Mouse (Mus musculus): Measurements from ENCODE around the gene Gm10309. TPM values are rescaled to one million over a fixed set of nuclear protein-coding genes. Genes with fewer than 3 reads are reported as not detected.

The Gm10309 gene
- total and polyA plus RNA-seq, 2 experiments from 2014 or later = 0.30 TPM; not detected in 1

DNA sequence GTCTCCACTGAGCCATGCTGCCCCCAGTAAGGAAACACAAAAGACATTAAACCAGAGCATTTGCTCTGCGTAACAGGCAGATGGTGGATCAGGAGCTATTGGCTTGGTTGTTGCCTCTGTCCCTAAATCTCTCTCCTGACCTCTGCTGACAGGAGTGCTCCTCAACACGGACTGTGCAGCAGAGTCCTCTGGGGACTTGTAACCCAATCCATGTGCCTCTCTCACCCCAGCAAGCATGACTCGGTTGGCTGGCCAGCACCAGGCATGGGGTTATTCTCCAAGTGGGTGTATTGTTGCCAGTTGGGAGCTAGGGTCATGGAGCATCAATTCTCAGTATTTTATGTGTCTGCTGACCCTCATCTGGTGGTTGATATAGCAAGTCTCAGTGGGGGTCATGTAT, 41.7 kb downstream of the Gm10309 start:
- TF ChIP-seq CTCF (IDR thresholded peaks at IDR 0.05; ENCODE audit: low read depth) = no peak
- Histone ChIP-seq H3K9me3 (ENCODE audit: low read length) (no peaks in the 10 kb centered on the region), H3K4me2 (ENCODE audit: low read depth, low read length) (no peak overlapping the region), H3K36me3 (ENCODE audit: insufficient read depth, low read length) (no peaks in the 10 kb centered on the region), H3K4me1 (ENCODE audit: insufficient read depth, low read length) (peaks cover 16% of the 10 kb centered on the region; the same call in 1 of the 2 replicates), H3K27ac (no peak overlapping the region), H3K4me3 (ENCODE audit: low read length) (no peak overlapping the region), H3K9ac (replicated peaks; ENCODE audit: low read length) (no peak overlapping the region), H3K27me3 (ENCODE audit: insufficient read depth, low read length) (no peaks in the 10 kb centered on the region)
- DNase-seq (ENCODE audit: low spot score) = no peak
- 64% methylated on average over 3 of the region's 3 CpGs for WGBS
- ATAC-seq = no peak

DNA sequence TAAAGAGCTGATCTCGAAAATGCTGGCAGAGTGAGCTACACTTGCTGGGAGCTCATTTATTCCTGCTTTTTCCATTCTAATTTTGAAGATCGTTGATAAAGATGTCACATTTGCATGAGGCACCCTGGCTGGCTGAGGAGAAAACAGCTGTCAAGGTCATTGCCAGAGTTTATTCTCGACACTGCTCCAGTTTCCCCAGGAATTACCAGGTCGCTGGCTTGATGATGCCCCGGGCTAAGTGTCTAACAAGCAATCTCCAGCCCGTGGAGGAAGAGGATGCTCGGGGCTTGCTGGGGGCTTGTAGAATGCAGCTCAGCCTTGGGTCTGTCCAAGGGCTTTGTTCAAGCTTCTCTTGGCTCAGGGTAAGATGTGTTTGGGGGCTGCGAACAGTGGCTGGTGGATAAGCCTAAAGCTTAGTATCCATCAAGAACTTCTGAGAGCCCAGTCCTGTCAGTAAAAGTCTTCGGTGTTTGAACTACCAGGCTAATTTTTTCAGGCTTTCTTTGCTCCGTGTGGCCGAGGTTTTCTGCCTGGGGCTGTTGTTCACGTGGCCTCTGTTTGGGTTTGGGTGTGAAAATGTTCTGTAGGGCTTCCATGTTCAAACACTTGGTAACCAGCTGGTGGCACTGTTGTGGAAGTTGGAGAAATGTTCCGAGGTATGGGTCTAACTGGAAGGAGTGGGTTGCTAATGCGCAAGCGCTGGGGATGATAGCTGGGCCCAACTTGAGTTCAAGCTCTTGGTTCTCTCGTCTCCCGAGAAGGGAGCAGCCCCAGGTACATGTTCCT, 44.2 kb downstream of the Gm10309 start:
- ATAC-seq (no peak), DNase-seq (ENCODE audit: low spot score) (peak; percentile 66)
- Histone ChIP-seq H3K4me2 (ENCODE audit: low read depth, low read length) (peak overlapping the region; percentile 13; the same call in 1 of the 2 replicates), H3K27ac (no peak overlapping the region), H3K9me3 (ENCODE audit: low read length) (no peaks in the 10 kb centered on the region), H3K36me3 (ENCODE audit: insufficient read depth, low read length) (no peaks in the 10 kb centered on the region), H3K4me3 (ENCODE audit: low read length) (no peak overlapping the region), H3K4me1 (ENCODE audit: insufficient read depth, low read length) (peaks cover 11% of the 10 kb centered on the region; the same call in 1 of the 2 replicates), H3K27me3 (ENCODE audit: insufficient read depth, low read length) (no peaks in the 10 kb centered on the region), H3K9ac (replicated peaks; ENCODE audit: low read length) (no peak overlapping the region)
- TF ChIP-seq CTCF (IDR thresholded peaks at IDR 0.05; ENCODE audit: low read depth) = peak; percentile 48
- WGBS = 56% methylated on average over 17 of the region's 17 CpGs

DNA sequence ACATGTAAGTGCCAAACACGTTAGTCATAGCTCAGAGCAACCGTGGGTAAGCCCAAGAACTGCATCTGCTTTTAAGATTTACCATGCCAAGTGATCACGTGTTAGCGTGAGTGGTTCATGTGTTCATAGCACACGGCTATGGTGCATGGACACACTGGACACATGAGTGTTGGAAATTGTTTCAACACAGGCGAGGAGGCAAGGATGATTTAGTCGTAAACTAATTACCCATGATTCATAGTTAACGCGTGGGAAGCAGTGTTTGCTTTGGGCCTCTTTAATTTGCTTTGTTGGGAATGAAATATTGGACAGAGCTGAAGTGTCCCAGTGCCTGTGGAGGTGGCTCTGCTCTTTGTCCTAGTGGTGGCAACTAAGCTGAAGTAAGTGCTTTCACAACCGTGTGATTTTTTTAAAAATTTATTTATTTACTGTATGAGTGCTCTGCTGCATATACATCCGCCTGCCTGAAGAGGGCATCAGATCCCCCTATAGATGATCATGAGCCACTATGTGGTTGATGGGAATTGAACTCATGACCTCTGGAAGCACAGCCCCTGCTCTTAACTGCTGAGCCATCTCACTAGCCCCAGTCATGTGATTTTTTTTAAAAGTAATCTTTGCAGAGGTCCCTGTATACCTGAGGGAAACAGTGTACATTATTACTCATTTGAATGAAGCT, 46.6 kb downstream of the Gm10309 start:
- TF ChIP-seq CTCF (IDR thresholded peaks at IDR 0.05; ENCODE audit: low read depth) = peak; percentile 40
- Histone ChIP-seq H3K4me2 (ENCODE audit: low read depth, low read length) (no peak overlapping the region), H3K27me3 (ENCODE audit: insufficient read depth, low read length) (no peaks in the 10 kb centered on the region), H3K9me3 (ENCODE audit: low read length) (no peaks in the 10 kb centered on the region), H3K9ac (replicated peaks; ENCODE audit: low read length) (no peak overlapping the region), H3K36me3 (ENCODE audit: insufficient read depth, low read length) (no peaks in the 10 kb centered on the region), H3K4me1 (ENCODE audit: insufficient read depth, low read length) (0 out of 2 replicates have a peak, but pooled peaks cover 3% of the 10 kb centered on the region), H3K27ac (no peak overlapping the region), H3K4me3 (ENCODE audit: low read length) (no peak overlapping the region)
- ATAC-seq (0 out of 2 replicates have a peak, but pooled peaks have one; percentile 9), DNase-seq (ENCODE audit: low spot score) (no peak)
- 80% methylated on average over 11 of the region's 11 CpGs for WGBS

GRCm38 (mm10) chr17:86456512-86456911, 48.5 kb downstream of the Gm10309 start:
- Histone ChIP-seq H3K4me1 (ENCODE audit: insufficient read depth, low read length) (0 out of 2 replicates have a peak, but pooled peaks cover 3% of the 10 kb centered on the region), H3K36me3 (ENCODE audit: insufficient read depth, low read length) (no peaks in the 10 kb centered on the region), H3K4me3 (ENCODE audit: low read length) (no peak overlapping the region), H3K9me3 (ENCODE audit: low read length) (no peaks in the 10 kb centered on the region), H3K4me2 (ENCODE audit: low read depth, low read length) (no peak overlapping the region), H3K9ac (replicated peaks; ENCODE audit: low read length) (no peak overlapping the region), H3K27me3 (ENCODE audit: insufficient read depth, low read length) (no peaks in the 10 kb centered on the region), H3K27ac (no peak overlapping the region)
- 0 out of 2 replicates have a peak, but pooled peaks have one; percentile 47 for ATAC-seq
- TF ChIP-seq CTCF (IDR thresholded peaks at IDR 0.05; ENCODE audit: low read depth) = no peak
- 51% methylated on average over 6 of the region's 6 CpGs for WGBS
- peak; percentile 33 for DNase-seq (ENCODE audit: low spot score)

DNA sequence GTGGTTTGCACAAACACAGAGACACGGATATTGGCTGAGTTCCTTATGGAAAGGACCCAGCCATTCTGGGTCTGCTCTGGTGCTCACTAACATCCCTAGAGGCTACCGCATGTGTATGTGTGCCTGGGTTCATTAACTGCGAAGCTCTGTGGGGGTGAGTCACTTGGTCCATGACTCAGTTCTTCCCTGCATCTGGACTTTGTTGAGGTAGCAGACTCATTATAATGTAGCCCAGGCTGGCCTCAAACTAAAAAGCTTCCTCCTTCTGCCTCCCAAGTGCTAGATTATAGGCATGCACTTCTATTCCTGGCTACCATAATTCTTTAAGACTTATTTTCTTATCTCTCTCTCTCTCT, 50.7 kb downstream of the Gm10309 start:
- Histone ChIP-seq H3K4me1 (ENCODE audit: insufficient read depth, low read length) (no peaks in the 10 kb centered on the region), H3K36me3 (ENCODE audit: insufficient read depth, low read length) (no peaks in the 10 kb centered on the region), H3K27me3 (ENCODE audit: insufficient read depth, low read length) (no peaks in the 10 kb centered on the region), H3K4me2 (ENCODE audit: low read depth, low read length) (no peak overlapping the region), H3K9ac (replicated peaks; ENCODE audit: low read length) (no peak overlapping the region), H3K27ac (no peak overlapping the region), H3K4me3 (ENCODE audit: low read length) (no peak overlapping the region), H3K9me3 (ENCODE audit: low read length) (no peaks in the 10 kb centered on the region)
- TF ChIP-seq CTCF (IDR thresholded peaks at IDR 0.05; ENCODE audit: low read depth) = no peak
- DNase-seq (ENCODE audit: low spot score) = no peak
- WGBS = 80% methylated on average over 3 of the region's 3 CpGs
- no peak for ATAC-seq

- Histone ChIP-seq H3K4me1 (ENCODE audit: insufficient read depth, low read length) (no peaks in the 10 kb centered on the region), H3K9ac (replicated peaks; ENCODE audit: low read length) (no peak overlapping the region), H3K27me3 (ENCODE audit: insufficient read depth, low read length) (no peaks in the 10 kb centered on the region), H3K4me3 (ENCODE audit: low read length) (no peak overlapping the region), H3K27ac (no peak overlapping the region), H3K36me3 (ENCODE audit: insufficient read depth, low read length) (no peaks in the 10 kb centered on the region), H3K4me2 (ENCODE audit: low read depth, low read length) (no peak overlapping the region), H3K9me3 (ENCODE audit: low read length) (no peaks in the 10 kb centered on the region)
- WGBS = 89% methylated on average over 14 of the region's 14 CpGs
- no peak for ATAC-seq
- DNase-seq (ENCODE audit: low spot score) = no peak
- TF ChIP-seq CTCF (IDR thresholded peaks at IDR 0.05; ENCODE audit: low read depth) = no peak
Measured at GRCm38 (mm10) chr17:86453673-86454350, 51.2 kb downstream of the Gm10309 start.
